Mouse (Mus musculus) forebrain, embryonic 14.5 days (tissue): ENCODE data around the gene Olfr328. TPM values are rescaled to one million over a fixed set of nuclear protein-coding genes. Genes with fewer than 3 reads are reported as not detected.
"Not testable (repeated sequence)": the region's sequence is repeated elsewhere in the genome, so short reads cannot be mapped to it uniquely, and the experiment has no call there.

Experiments used
- ATAC-seq: fragments of 200-750 bp; cut with Nextera tagmentation; 2 replicates; pipeline ENCODE4 v1.8.0; 2017; ENCODE audit warnings: mild to moderate bottlenecking, moderate library complexity
- DNase-seq: peaks from one replicate; pipeline ENCODE4 v3.0.0-alpha.2; 2015; ENCODE audit warnings: low spot score
- H3K27ac ChIP-seq: fragments of 300-500 bp; sonication (generic); 2 replicates; pipeline ENCODE4 v1.5.1; 2014; ENCODE audit warnings: low read depth, mild to moderate bottlenecking, control low read depth, low read length, moderate library complexity
- H3K27me3 ChIP-seq: fragments of 300-500 bp; sonication (generic); replicated peaks from 2 replicates; pipeline ENCODE4 v1.6.1; 2014; ENCODE audit warnings: low read length, control low read depth, mixed read lengths; ENCODE audit not compliant: control insufficient read depth, insufficient read depth
- H3K36me3 ChIP-seq: fragments of 300-500 bp; sonication (generic); 2 replicates; pipeline ENCODE4 v1.6.1; 2014; ENCODE audit warnings: low read length, control low read depth; ENCODE audit not compliant: control insufficient read depth, insufficient read depth
- H3K4me1 ChIP-seq: fragments of 300-500 bp; sonication (generic); 2 replicates; pipeline ENCODE4 v1.6.1; 2014; ENCODE audit warnings: antibody characterized with exemption, low read length, control low read depth; ENCODE audit not compliant: control insufficient read depth, insufficient read depth
- H3K4me2 ChIP-seq: fragments of 300-500 bp; sonication (generic); 2 replicates; pipeline ENCODE4 v1.6.1; 2014; ENCODE audit warnings: mild to moderate bottlenecking, control low read depth, low read length
- H3K4me3 ChIP-seq: fragments of 300-500 bp; sonication (generic); 2 replicates; pipeline ENCODE4 v1.5.1; 2014; ENCODE audit warnings: low read depth, low read length, control low read depth
- H3K9ac ChIP-seq: fragments of 300-500 bp; sonication (generic); 2 replicates; pipeline ENCODE4 v1.6.1; 2014; ENCODE audit warnings: mild to moderate bottlenecking, low read length, control low read depth, moderate library complexity
- H3K9me3 ChIP-seq: fragments of 300-500 bp; sonication (generic); replicated peaks from 2 replicates; pipeline ENCODE4 v1.6.1; 2016; ENCODE audit warnings: low read length, control low read depth, mixed read lengths; ENCODE audit not compliant: control insufficient read depth
- WGBS: fragments of 180-500 bp; shearing (Covaris S2); extraction: QIAGEN DNeasy Blood & Tissue Kit; methylation state at CpG from one replicate; pipeline ENCODE4 v1.1.7; 2014; 5-methylcytosine and 5-hydroxymethylcytosine counted together
- polyA plus RNA-seq: library from polyadenylated mRNA; unstranded; fragments of >200 nt; fragmentation: Nextera tagmentation; extraction: Ambion mirVana; gene quantifications from 2 replicates; pipeline ENCODE4 v1.2.1, GENCODE M21; 2014

Olfr328 gene
- polyA plus RNA-seq, 1 experiment from 2014 or later = not detected

- Histone ChIP-seq H3K4me2 (no peak overlapping the region), H3K9me3 (no peaks in the 10 kb centered on the region), H3K36me3 (no peaks in the 10 kb centered on the region), H3K4me1 (no peaks in the 10 kb centered on the region), H3K27ac (no peak overlapping the region), H3K4me3 (no peak overlapping the region), H3K27me3 (no peaks in the 10 kb centered on the region), H3K9ac (no peak overlapping the region)
- WGBS = 59% methylated on average over 8 of the region's 8 CpGs
- ATAC-seq = peak; percentile 57; the same call in 1 of the 2 replicates
- peak; percentile 81 for DNase-seq
Observed at GRCm38 (mm10) chr11:58578636-58579035, 23.2 kb upstream of the Olfr328 start.

DNA sequence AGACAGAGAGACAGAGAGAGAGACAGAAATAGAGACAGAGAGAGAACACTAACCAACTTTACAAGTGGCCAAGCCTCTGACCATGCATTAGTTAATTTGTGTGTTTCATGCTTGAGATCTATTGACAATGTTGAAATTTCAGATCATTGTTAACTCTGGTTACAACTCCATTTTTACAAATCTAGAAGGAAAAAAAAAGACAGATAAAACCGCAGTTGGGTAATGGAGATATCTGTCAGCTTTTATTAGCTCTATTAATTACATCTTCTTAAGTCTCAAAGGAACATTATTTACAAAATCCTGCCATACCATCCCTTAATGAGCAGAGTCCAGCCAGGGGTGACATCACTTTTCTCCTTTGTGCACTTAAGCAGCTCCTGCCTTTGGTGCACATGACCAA is 22.0 kb upstream of the Olfr328 start, which contains the start of gene Olfr325:
TSS of gene Olfr325 (plus strand) at position 301 of the 400 bp plus-strand sequence.
- H3K9ac ChIP-seq = no peak within 1 kb of the TSS
- no peak within 1 kb of the TSS for H3K27ac ChIP-seq
- no peaks in the 10 kb centered on the region for H3K4me1 ChIP-seq
- no peak for DNase-seq
- no peaks in the 10 kb centered on the region for H3K9me3 ChIP-seq
- no peak within 1 kb of the TSS for H3K4me3 ChIP-seq
- H3K36me3 ChIP-seq = no peaks in the 10 kb centered on the region
- no peak within 1 kb of the TSS for H3K4me2 ChIP-seq
- ATAC-seq = no peak
- no peaks in the 10 kb centered on the region for H3K27me3 ChIP-seq
- 55% methylated on average over 1 of the region's 1 CpGs for WGBS

DNA sequence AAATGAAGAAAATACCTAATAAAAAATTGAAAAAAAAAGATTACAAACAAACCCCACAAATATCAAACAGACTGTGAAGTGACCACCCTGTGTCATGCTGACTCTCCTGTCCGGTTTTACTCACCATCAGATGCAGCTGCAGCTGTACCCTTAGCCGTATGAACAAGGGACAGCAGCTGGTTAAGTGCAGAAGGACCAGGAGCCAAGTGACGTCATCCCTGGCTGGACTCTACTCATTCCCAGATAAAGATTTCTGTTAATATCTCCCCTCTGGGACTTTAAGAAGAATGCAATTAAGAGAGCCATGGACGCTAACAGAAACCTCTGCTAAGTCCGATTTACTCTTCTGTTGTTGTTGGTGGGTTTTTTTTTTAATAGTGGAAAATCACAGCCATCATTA is 15.0 kb upstream of the Olfr328 start, which contains the start of gene Olfr224:
TSS of gene Olfr224 (minus strand) at position 149 of the 400 bp plus-strand sequence.
- ATAC-seq = no peak
- Histone ChIP-seq H3K4me1 (no peaks in the 10 kb centered on the region), H3K4me3 (no peak within 1 kb of the TSS), H3K27me3 (no peaks in the 10 kb centered on the region), H3K4me2 (no peak within 1 kb of the TSS), H3K9ac (no peak within 1 kb of the TSS), H3K36me3 (no peaks in the 10 kb centered on the region), H3K9me3 (no peaks in the 10 kb centered on the region), H3K27ac (no peak within 1 kb of the TSS)
- WGBS = 79% methylated on average over 5 of the region's 5 CpGs
- no peak for DNase-seq

DNA sequence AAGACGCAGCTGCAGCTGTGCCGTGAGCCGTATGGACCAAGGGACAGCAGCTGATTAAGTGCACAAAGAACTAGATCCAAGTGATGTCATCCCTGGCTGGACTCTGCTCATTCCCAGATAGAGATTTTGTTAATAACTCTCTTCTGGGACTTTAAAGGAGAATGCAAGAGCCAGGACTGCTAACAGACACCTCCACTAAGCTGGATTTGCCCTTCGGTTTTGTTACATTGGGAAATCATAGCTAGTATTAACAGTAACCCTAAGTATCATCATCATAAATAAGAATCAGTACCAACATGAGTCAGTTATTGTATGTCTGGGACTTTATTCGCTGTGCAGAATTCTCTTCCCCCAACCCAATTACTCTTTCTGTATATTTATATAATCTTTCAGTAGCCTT is 9.1 kb downstream of the Olfr328 start, which contains the start of gene Olfr329-ps:
TSS of gene Olfr329-ps (minus strand) at position 101 of the 400 bp plus-strand sequence.
- H3K27me3 ChIP-seq = no peaks in the 10 kb centered on the region
- H3K4me3 ChIP-seq = no peak within 1 kb of the TSS
- no peak within 1 kb of the TSS for H3K27ac ChIP-seq
- H3K9me3 ChIP-seq = no peaks in the 10 kb centered on the region
- H3K36me3 ChIP-seq = no peaks in the 10 kb centered on the region
- 88% methylated on average over 5 of the region's 5 CpGs for WGBS
- no peak within 1 kb of the TSS for H3K9ac ChIP-seq
- no peak within 1 kb of the TSS for H3K4me2 ChIP-seq
- DNase-seq = no peak
- H3K4me1 ChIP-seq = no peaks in the 10 kb centered on the region
- ATAC-seq = no peak

- H3K4me3 ChIP-seq, H3K4me1 ChIP-seq, H3K9ac ChIP-seq, H3K36me3 ChIP-seq, H3K9me3 ChIP-seq, H3K4me2 ChIP-seq, DNase-seq, H3K27ac ChIP-seq, ATAC-seq, H3K27me3 ChIP-seq: not testable (repeated sequence)
Observed at GRCm38 (mm10) chr11:58534736-58535135, 20.7 kb downstream of the Olfr328 start, which contains the start of gene Olfr330. Olfr330 (minus strand) TSS chr11:58534836.

- H3K36me3 ChIP-seq, H3K9ac ChIP-seq, H3K9me3 ChIP-seq, DNase-seq, H3K27me3 ChIP-seq, H3K4me2 ChIP-seq, H3K4me1 ChIP-seq, ATAC-seq, H3K27ac ChIP-seq, H3K4me3 ChIP-seq: not testable (repeated sequence)
- 90% methylated on average over 6 of the region's 9 CpGs for WGBS
Observed at GRCm38 (mm10) chr11:58519756-58520155, 35.7 kb downstream of the Olfr328 start.

GRCm38 (mm10) chr11:58518916-58519315 is 36.5 kb downstream of the Olfr328 start:
- not testable (repeated sequence) for H3K4me2 ChIP-seq, H3K27me3 ChIP-seq, H3K36me3 ChIP-seq, H3K4me1 ChIP-seq, H3K4me3 ChIP-seq, H3K27ac ChIP-seq, ATAC-seq, H3K9ac ChIP-seq, H3K9me3 ChIP-seq, DNase-seq
- 94% methylated on average over 17 of the region's 18 CpGs for WGBS

DNA sequence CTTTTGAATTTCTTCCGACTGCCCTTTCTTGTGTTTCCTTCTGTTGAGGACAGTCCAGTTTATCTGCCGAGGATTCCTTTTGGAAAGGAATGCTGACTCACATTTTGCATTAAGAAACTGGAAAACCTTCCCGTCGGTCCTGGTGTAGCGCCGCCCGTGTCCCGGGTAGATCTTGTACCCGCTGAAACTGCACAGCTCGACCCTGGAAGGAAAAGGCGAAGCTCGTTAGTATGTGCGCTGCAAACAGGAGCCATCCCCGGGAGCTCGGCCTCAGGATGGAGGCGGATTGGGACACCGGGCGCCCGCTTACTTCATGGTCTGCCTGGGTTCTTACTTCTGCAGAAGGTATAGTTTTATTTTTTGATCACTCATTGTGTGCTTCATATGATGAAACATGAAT is 46.4 kb downstream of the Olfr328 start:
- DNase-seq, H3K4me2 ChIP-seq, ATAC-seq, H3K36me3 ChIP-seq, H3K4me3 ChIP-seq, H3K27me3 ChIP-seq, H3K9ac ChIP-seq, H3K9me3 ChIP-seq, H3K4me1 ChIP-seq, H3K27ac ChIP-seq: not testable (repeated sequence)
- WGBS = 85% methylated on average over 19 of the region's 19 CpGs

GRCm38 (mm10) chr11:58502472-58502871 is 53.0 kb downstream of the Olfr328 start, which contains the start of gene Olfr331:
Olfr331 (minus strand) TSS chr11:58502572.
- not testable (repeated sequence) for H3K36me3 ChIP-seq, ATAC-seq, H3K4me1 ChIP-seq, H3K9ac ChIP-seq, DNase-seq, H3K4me3 ChIP-seq, H3K9me3 ChIP-seq, H3K27me3 ChIP-seq, H3K4me2 ChIP-seq, H3K27ac ChIP-seq
